Mouse (Mus musculus) myocyte (in vitro differentiated cells): ENCODE data around the gene Pola2. TPM values are rescaled to one million over a fixed set of nuclear protein-coding genes. Genes with fewer than 3 reads are reported as not detected.

ENCODE experiments used
- H3K27me3 ChIP-seq: one replicate; pipeline ENCODE4 v1.6.1; 2011; ENCODE audit not compliant: control insufficient read depth, insufficient read depth, insufficient read length
- H3K36me3 ChIP-seq: one replicate; pipeline ENCODE4 v1.6.1; 2011; ENCODE audit not compliant: control insufficient read depth, insufficient read depth
- H3K4me2 ChIP-seq: one replicate; pipeline ENCODE4 v1.6.1; 2011; ENCODE audit warnings: low read depth, control low read depth
- H3K4me3 ChIP-seq: one replicate; pipeline ENCODE4 v1.5.1; 2011; ENCODE audit warnings: mild to moderate bottlenecking, control low read depth, moderate library complexity
- H3K79me2 ChIP-seq: one replicate; pipeline ENCODE4 v1.6.1; 2011; ENCODE audit not compliant: control insufficient read depth, insufficient read depth
- H3ac ChIP-seq: one replicate; pipeline ENCODE4 v1.6.1; 2011; ENCODE audit not compliant: control insufficient read depth, insufficient read length
- CEBPB ChIP-seq: IDR thresholded peaks from 2 replicates; pipeline ENCODE4 v1.6.1; 2011; ENCODE audit warnings: mild to moderate bottlenecking, moderate library complexity; ENCODE audit not compliant: poor library complexity, insufficient read depth, severe bottlenecking
- E2F4 ChIP-seq: IDR thresholded peaks from one replicate; pipeline ENCODE4 v1.6.1; 2011; ENCODE audit warnings: mild to moderate bottlenecking, control low read depth, moderate library complexity; ENCODE audit not compliant: insufficient read depth
- MAX ChIP-seq: IDR thresholded peaks from one replicate; pipeline ENCODE4 v1.6.1; 2011; ENCODE audit warnings: low read depth, mild to moderate bottlenecking, control low read depth
- MYOD1 ChIP-seq, 3 experiments: IDR thresholded peaks; one replicate each; pipeline ENCODE4 v1.6.1; 2011; ENCODE audit warnings: control low read depth in 2 of 3, low read depth in 2 of 3, mild to moderate bottlenecking in 2 of 3, moderate library complexity in 1 of 3; ENCODE audit not compliant: insufficient read length in 2 of 3, control insufficient read depth in 1 of 3
- MYOG ChIP-seq, 3 experiments: IDR thresholded peaks; one replicate each; pipeline ENCODE4 v1.6.1; 2011; ENCODE audit warnings: control low read depth in 2 of 3, low read depth in 2 of 3, mild to moderate bottlenecking in 2 of 3; ENCODE audit not compliant: insufficient read length in 2 of 3, control insufficient read depth in 1 of 3, insufficient read depth in 1 of 3
- POLR2A ChIP-seq: IDR thresholded peaks from one replicate; pipeline ENCODE4 v1.6.1; 2011; ENCODE audit warnings: low read depth, mild to moderate bottlenecking, control low read depth, moderate library complexity; ENCODE audit not compliant: insufficient read length
- POLR2AphosphoS2 ChIP-seq: IDR thresholded peaks from one replicate; pipeline ENCODE4 v1.6.1; 2011; ENCODE audit warnings: low read depth, control low read depth; ENCODE audit not compliant: insufficient read length
- REST ChIP-seq: IDR thresholded peaks from one replicate; pipeline ENCODE4 v1.6.1; 2011; ENCODE audit warnings: mild to moderate bottlenecking, control low read depth, moderate library complexity; ENCODE audit not compliant: insufficient read depth, insufficient read length
- SRF ChIP-seq: IDR thresholded peaks from one replicate; pipeline ENCODE4 v1.6.1; 2011; ENCODE audit warnings: low read depth; ENCODE audit not compliant: control insufficient read depth, insufficient read length
- TCF12 ChIP-seq: IDR thresholded peaks from one replicate; pipeline ENCODE4 v1.6.1; 2011; ENCODE audit warnings: mild to moderate bottlenecking, control low read depth; ENCODE audit not compliant: poor library complexity, insufficient read depth, severe bottlenecking
- TCF3 ChIP-seq: IDR thresholded peaks from one replicate; pipeline ENCODE4 v1.6.1; 2011; ENCODE audit warnings: low read depth, control low read depth; ENCODE audit not compliant: insufficient read length
- USF1 ChIP-seq: IDR thresholded peaks from one replicate; pipeline ENCODE4 v1.6.1; 2011; ENCODE audit warnings: low read depth, mild to moderate bottlenecking, control low read depth, moderate library complexity
- polyA plus RNA-seq: library from polyadenylated mRNA; unstranded; fragments of >200 nt; fragmentation: generic; extraction: Trizol; gene quantifications from one replicate; pipeline ENCODE4 v1.2.1, GENCODE M21; 2012; ENCODE audit warnings: missing spikeins

The Pola2 gene
- polyA plus RNA-seq, 1 experiment = 11.9 TPM

GRCm38 (mm10) chr19:5922119-5922942, 41.7 kb downstream of the Pola2 start:
- Histone ChIP-seq H3K27me3 (no peaks in the 10 kb centered on the region), H3K4me3 (no peak overlapping the region), H3K4me2 (peak overlapping the region; percentile 49), H3K79me2 (peaks cover 26% of the 10 kb centered on the region), H3K36me3 (peaks cover 8% of the 10 kb centered on the region), H3ac (no peak overlapping the region)
- TF ChIP-seq TCF3 (no peak), POLR2A (no peak), E2F4 (no peak), POLR2AphosphoS2 (no peak), USF1 (no peak), MYOG (IDR thresholded peaks at IDR 0.05; ENCODE audit: control insufficient read depth in 1 of 3, insufficient read depth in 1 of 3, insufficient read length in 2 of 3, low read depth in 2 of 3) (no peak), CEBPB (no peak), MYOD1 (IDR thresholded peaks at IDR 0.05; ENCODE audit: control insufficient read depth in 1 of 3, insufficient read length in 2 of 3, low read depth in 2 of 3) (no peak), SRF (no peak), REST (no peak)

- peaks cover 26% of the 10 kb centered on the region for H3K79me2 ChIP-seq
- TF ChIP-seq MYOD1 (IDR thresholded peaks at IDR 0.05; ENCODE audit: control insufficient read depth in 1 of 3, insufficient read length in 2 of 3, low read depth in 2 of 3) = no peak
- no peak for TF ChIP-seq POLR2AphosphoS2
- no peak for TF ChIP-seq TCF3
- TF ChIP-seq MAX = no peak
- no peak for TF ChIP-seq TCF12
- no peak for TF ChIP-seq MYOG (IDR thresholded peaks at IDR 0.05; ENCODE audit: control insufficient read depth in 1 of 3, insufficient read depth in 1 of 3, insufficient read length in 2 of 3, low read depth in 2 of 3)
- no peak overlapping the region for H3ac ChIP-seq
- H3K4me2 ChIP-seq = peak overlapping the region; percentile 49
- H3K4me3 ChIP-seq = no peak overlapping the region
- no peaks in the 10 kb centered on the region for H3K27me3 ChIP-seq
- peaks cover 14% of the 10 kb centered on the region for H3K36me3 ChIP-seq
These were observed 42.3 kb downstream of the Pola2 start for GRCm38 (mm10) chr19:5921715-5922114.

DNA sequence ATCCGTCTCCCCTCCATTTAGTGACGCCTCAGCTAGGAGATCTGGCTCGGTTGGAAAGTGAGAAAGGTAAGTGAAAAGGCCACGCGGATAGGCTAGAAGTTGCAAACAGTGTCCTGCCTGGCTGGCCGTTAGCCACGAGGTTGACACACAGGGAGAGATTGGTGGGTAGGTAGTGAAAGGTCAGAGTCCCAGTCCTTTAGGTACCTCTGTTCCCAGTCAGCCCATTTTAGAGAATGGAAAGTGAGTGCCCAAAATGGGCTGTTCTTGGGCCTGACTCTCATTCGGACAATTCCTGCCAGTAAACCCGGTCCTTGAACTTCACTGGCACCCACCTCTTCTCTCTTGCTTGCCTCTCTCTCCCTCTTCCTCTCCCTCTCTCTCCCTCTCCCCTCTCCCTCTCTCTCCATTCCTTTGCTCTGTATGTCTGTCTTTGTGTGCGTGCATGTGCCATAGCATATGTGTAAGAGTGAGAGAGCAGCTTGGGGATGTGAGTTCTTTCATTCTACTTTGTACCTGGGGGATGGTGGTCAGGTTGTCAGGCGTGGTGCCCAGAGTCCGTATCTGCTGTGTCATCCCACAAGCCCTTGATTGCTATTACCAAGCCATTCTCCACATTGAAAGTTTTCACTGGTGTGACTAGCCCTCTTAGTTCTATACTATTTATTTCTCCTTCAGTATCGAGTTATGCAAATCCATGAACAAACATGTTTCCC, 50.8 kb downstream of the Pola2 start, which contains the start of gene Dpf2:
Dpf2 (minus strand) TSS at position 4 of the 713 bp plus-strand sequence.
- peak within 1 kb of the TSS; percentile 84 for H3ac ChIP-seq
- peak within 1 kb of the TSS; percentile 96 for H3K4me3 ChIP-seq
- H3K27me3 ChIP-seq = no peaks in the 10 kb centered on the region
- H3K79me2 ChIP-seq = peaks cover 54% of the 10 kb centered on the region
- peak within 1 kb of the TSS; percentile 93 for H3K4me2 ChIP-seq
- TF ChIP-seq MYOG (IDR thresholded peaks at IDR 0.05; ENCODE audit: control insufficient read depth in 1 of 3, insufficient read depth in 1 of 3, insufficient read length in 2 of 3, low read depth in 2 of 3) = no peak
- peak; percentile 9 for TF ChIP-seq POLR2AphosphoS2
- H3K36me3 ChIP-seq = peaks cover 17% of the 10 kb centered on the region

DNA sequence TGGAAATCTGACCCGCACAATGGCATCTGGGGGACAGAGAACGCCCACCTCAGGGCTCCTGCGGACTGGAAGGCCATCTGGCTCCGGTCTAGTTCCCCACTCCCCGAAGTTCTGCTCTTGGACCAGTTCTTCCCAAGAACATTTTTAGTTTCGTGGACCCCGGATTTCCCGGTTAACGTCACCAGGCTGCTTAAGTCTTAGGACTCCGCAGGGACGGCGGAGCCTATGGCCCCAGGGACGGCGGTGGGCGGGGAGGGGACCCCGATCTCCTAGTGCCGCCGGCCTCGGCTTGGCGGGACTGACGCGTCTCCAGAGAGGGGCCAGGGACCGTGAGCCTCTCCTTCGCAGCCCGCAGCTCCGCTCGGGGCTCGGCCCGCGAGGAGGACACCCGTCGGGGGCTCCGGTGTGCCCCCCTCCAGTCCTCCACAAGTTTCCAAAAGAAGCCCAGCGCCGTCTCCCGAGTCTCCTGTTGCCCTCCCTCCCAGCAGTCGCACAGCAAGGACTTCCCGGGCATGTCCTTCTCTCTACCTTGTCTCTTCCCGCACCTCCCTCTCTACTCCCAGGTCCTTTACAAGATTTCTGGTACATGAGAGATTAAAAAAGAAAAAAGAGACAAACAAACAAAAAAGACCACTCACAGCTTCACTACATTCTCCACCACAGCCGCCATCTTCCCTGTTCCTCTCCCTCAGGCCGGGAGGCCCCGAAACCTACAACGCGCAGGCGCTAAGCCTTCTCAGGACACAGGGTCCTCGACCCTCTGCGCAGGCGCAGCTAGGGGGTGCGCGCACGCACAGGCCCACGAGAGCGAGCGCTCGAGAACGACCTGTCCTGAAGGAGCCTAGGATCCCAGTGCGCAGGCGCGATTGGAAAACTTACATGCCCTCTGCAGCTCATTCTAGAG, 51.6 kb downstream of the Pola2 start:
- Histone ChIP-seq H3K36me3 (peaks cover 16% of the 10 kb centered on the region), H3ac (peak overlapping the region; percentile 84), H3K4me2 (peak overlapping the region; percentile 93), H3K79me2 (peaks cover 62% of the 10 kb centered on the region), H3K27me3 (no peaks in the 10 kb centered on the region), H3K4me3 (peak overlapping the region; percentile 96)
- TF ChIP-seq MAX = no peak
- no peak for TF ChIP-seq MYOD1 (IDR thresholded peaks at IDR 0.05; ENCODE audit: control insufficient read depth in 1 of 3, insufficient read length in 2 of 3, low read depth in 2 of 3)
- TF ChIP-seq TCF3 = no peak
- no peak for TF ChIP-seq REST
- TF ChIP-seq E2F4 = no peak
- TF ChIP-seq USF1 = no peak
- no peak for TF ChIP-seq CEBPB
- TF ChIP-seq POLR2A = peak; percentile 57
- peak; percentile 53 for TF ChIP-seq POLR2AphosphoS2
- no peak for TF ChIP-seq SRF
- no peak for TF ChIP-seq TCF12
- TF ChIP-seq MYOG (IDR thresholded peaks at IDR 0.05; ENCODE audit: control insufficient read depth in 1 of 3, insufficient read depth in 1 of 3, insufficient read length in 2 of 3, low read depth in 2 of 3) = peak in 1 of 3 experiments; percentile 22
